Mouse (Mus musculus): ENCODE results near the gene Rtl9. TPM values are rescaled to one million over a fixed set of nuclear protein-coding genes. Genes with fewer than 3 reads are reported as not detected.

The Rtl9 gene
- total RNA-seq, 2 experiments from 2014 or later: not detected

Other genes with a start within 250 kb of the Rtl9 start
- 72.0 and 76.0 TPM in 2 replicates for gene Ammecr1, start 132.9 kb upstream of the Rtl9 start, total RNA-seq (2014; fragmentation: Nextera tagmentation)
- 33.1 and 44.6 TPM in 2 replicates for gene Ammecr1, start 132.9 kb upstream of the Rtl9 start, total RNA-seq (2017)